Mouse (Mus musculus) C2C12 (cell line): ENCODE measurements at regions not wholly inside any gene's neighbourhood (a gene's known extent, or its start where the extent isn't known, plus 50 kb on each side); places are given as distances from the start of the nearest gene placed in this dataset.

Experiments
- H3K27me3 ChIP-seq: one replicate; pipeline ENCODE4 v1.6.1; 2011; ENCODE audit not compliant: control insufficient read depth, insufficient read depth, insufficient read length
- H3K36me3 ChIP-seq: one replicate; pipeline ENCODE4 v1.6.1; 2011; ENCODE audit not compliant: control insufficient read depth, insufficient read depth
- H3K4me3 ChIP-seq: one replicate; pipeline ENCODE4 v1.5.1; 2011; ENCODE audit warnings: mild to moderate bottlenecking, control low read depth; ENCODE audit not compliant: poor library complexity, insufficient read depth, severe bottlenecking
- H3K79me2 ChIP-seq: one replicate; pipeline ENCODE4 v1.6.1; 2011; ENCODE audit not compliant: control insufficient read depth, insufficient read depth
- H3K79me3 ChIP-seq: one replicate; pipeline ENCODE4 v1.6.1; 2011; ENCODE audit warnings: low read depth, control low read depth
- H3ac ChIP-seq: one replicate; pipeline ENCODE3; 2011; ENCODE audit warnings: low read depth; ENCODE audit not compliant: control insufficient read depth, insufficient read length
- CEBPB ChIP-seq: IDR thresholded peaks from one replicate; pipeline ENCODE4 v1.6.1; 2011; ENCODE audit warnings: low read depth, mild to moderate bottlenecking, control low read depth, moderate library complexity
- CTCF ChIP-seq: IDR thresholded peaks from one replicate; pipeline ENCODE4 v1.5.1; 2011; ENCODE audit not compliant: control insufficient read depth, insufficient read depth, insufficient read length
- FOSL1 ChIP-seq: IDR thresholded peaks from one replicate; pipeline ENCODE4 v1.8.0; 2011; ENCODE audit warnings: mild to moderate bottlenecking, low read length; ENCODE audit not compliant: poor library complexity, insufficient read depth, severe bottlenecking
- MAX ChIP-seq: IDR thresholded peaks from one replicate; pipeline ENCODE4 v1.6.1; 2011; ENCODE audit warnings: mild to moderate bottlenecking, control low read depth
- MYOD1 ChIP-seq: IDR thresholded peaks from one replicate; pipeline ENCODE4 v1.6.1; 2011; ENCODE audit warnings: low read depth; ENCODE audit not compliant: control insufficient read depth, insufficient read length
- MYOG ChIP-seq: IDR thresholded peaks from one replicate; pipeline ENCODE4 v1.6.1; 2011; ENCODE audit not compliant: control insufficient read depth, insufficient read length; ENCODE audit errors: extremely low read depth
- USF1 ChIP-seq: IDR thresholded peaks from one replicate; pipeline ENCODE4 v1.6.1; 2011; ENCODE audit warnings: low read depth, mild to moderate bottlenecking, control low read depth, moderate library complexity

- no peaks in the 10 kb centered on the region for H3K36me3 ChIP-seq
Measured at GRCm38 (mm10) chr13:119342761-119343160, 85.6 kb upstream of the Paip1 start.

DNA sequence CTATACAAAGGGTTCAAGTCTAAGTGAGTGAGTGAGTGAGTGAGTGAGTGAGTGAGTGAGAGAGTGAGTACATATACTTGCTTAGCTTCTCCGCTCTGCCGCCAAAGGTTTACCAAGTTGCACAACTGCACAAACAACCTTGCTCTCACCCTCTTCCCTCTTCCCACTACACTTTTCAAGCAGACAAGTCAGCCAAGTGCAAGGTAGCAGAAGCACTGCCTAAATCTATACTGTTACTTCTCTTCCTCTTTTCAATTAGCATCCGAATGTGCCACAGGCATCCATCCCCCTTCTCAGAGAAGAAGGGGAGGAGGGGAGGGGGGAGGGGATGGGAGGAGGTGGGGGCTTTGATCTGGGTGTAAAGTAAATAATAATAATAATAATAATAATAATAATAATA, 80.4 kb upstream of the Paip1 start:
- Histone ChIP-seq H3ac (no peak overlapping the region), H3K27me3 (no peaks in the 10 kb centered on the region), H3K79me2 (no peaks in the 10 kb centered on the region), H3K36me3 (no peaks in the 10 kb centered on the region), H3K4me3 (no peak overlapping the region), H3K79me3 (no peaks in the 10 kb centered on the region)
- TF ChIP-seq CTCF, result no peak
- no peak for TF ChIP-seq MYOG
- no peak for TF ChIP-seq MYOD1
- TF ChIP-seq CEBPB, result no peak
- TF ChIP-seq FOSL1, result no peak
- TF ChIP-seq USF1, result no peak
- no peak for TF ChIP-seq MAX

More at GRCm38 (mm10) chr13:119342761-119343160, 85.6 kb upstream of the Paip1 start:
- no peak overlapping the region for H3ac ChIP-seq
- H3K79me2 ChIP-seq, result no peaks in the 10 kb centered on the region
- H3K27me3 ChIP-seq, result no peaks in the 10 kb centered on the region
- H3K4me3 ChIP-seq, result no peak overlapping the region
- no peaks in the 10 kb centered on the region for H3K79me3 ChIP-seq
- TF ChIP-seq MYOD1, result no peak
- no peak for TF ChIP-seq USF1
- no peak for TF ChIP-seq FOSL1
- TF ChIP-seq MYOG, result no peak
- TF ChIP-seq CEBPB, result no peak
- no peak for TF ChIP-seq CTCF
- no peak for TF ChIP-seq MAX

DNA sequence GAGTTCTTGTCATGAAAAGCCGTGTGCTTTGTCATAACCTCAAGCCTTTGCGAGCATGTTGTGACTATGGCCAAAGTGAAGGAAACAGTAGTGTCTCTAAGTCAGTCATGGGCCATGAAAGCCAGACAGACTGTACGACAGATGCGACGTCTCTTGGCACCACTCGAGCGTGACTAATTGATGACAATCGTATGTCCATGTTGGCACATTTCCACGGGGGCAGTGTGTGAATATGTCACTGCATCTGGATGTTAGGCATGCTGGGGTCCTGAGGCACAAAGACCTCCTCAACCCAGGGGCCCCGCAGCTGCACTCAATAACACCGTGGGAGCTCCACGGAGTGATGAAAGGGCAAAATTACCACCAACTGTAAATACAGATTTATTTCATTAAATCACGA, 77.1 kb upstream of the Paip1 start:
- no peaks in the 10 kb centered on the region for H3K79me2 ChIP-seq
- H3K79me3 ChIP-seq, result no peaks in the 10 kb centered on the region
- no peak overlapping the region for H3ac ChIP-seq
- peaks cover 25% of the 10 kb centered on the region for H3K36me3 ChIP-seq
- H3K27me3 ChIP-seq, result no peaks in the 10 kb centered on the region
- TF ChIP-seq CTCF, result no peak
- H3K4me3 ChIP-seq, result no peak overlapping the region

DNA sequence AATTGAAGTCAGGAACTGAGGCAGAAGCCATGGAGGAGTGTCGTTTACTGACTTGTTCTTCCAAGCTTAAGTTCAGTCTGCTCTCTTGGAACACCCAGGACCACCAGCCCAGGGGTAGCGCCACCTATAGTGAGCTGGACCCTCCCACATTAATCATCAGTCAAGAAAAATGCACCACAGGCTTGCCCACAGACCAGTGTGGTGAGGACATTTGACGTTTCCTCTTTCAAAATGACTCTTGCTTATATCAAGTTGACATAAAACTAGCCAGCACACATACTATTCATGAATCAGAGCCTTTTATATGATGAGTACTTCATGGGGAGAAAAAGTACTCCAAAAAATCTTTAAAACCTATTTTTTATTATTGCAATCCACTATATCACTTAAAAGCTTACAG, 69.7 kb upstream of the Paip1 start:
- no peaks in the 10 kb centered on the region for H3K27me3 ChIP-seq
- no peak overlapping the region for H3K4me3 ChIP-seq
- no peak for TF ChIP-seq MAX
- no peak for TF ChIP-seq MYOG
- no peak for TF ChIP-seq CTCF
- TF ChIP-seq CEBPB, result no peak
- no peak for TF ChIP-seq MYOD1
- TF ChIP-seq USF1, result no peak
- no peak for TF ChIP-seq FOSL1
- H3K79me2 ChIP-seq, result no peaks in the 10 kb centered on the region
- no peaks in the 10 kb centered on the region for H3K79me3 ChIP-seq
- H3K36me3 ChIP-seq, result peaks cover 30% of the 10 kb centered on the region
- no peak overlapping the region for H3ac ChIP-seq

DNA sequence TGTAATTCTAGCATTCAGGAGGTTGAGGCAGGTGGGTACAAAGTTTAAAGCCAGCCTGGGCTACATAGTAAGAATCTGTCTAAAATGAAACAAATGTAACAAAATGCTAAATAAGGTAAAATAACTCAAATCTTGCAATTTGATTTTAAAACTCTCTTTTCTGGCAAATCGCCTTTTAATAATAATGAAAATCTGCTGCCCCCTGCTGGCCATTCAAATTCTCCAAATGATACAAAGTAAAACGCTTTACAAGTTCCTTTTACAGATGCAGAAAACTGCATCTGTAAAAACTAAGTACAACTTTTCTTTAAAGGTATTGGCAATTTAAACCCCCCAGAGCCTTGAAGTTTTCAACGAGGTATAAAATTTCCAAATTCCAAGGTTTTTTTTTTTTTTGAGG, 65.0 kb upstream of the Paip1 start:
- no peak overlapping the region for H3K4me3 ChIP-seq
- H3K79me2 ChIP-seq, result no peaks in the 10 kb centered on the region
- TF ChIP-seq MAX (no peak), FOSL1 (no peak), MYOD1 (no peak), MYOG (no peak), USF1 (no peak), CEBPB (no peak), CTCF (no peak)
- peaks cover 8% of the 10 kb centered on the region for H3K36me3 ChIP-seq
- no peaks in the 10 kb centered on the region for H3K79me3 ChIP-seq
- no peak overlapping the region for H3ac ChIP-seq
- H3K27me3 ChIP-seq, result no peaks in the 10 kb centered on the region

GRCm38 (mm10) chr13:119364160-119364559, 64.2 kb upstream of the Paip1 start:
- Histone ChIP-seq H3K79me3 (no peaks in the 10 kb centered on the region), H3K79me2 (no peaks in the 10 kb centered on the region), H3K4me3 (no peak overlapping the region), H3K36me3 (peaks cover 8% of the 10 kb centered on the region), H3ac (no peak overlapping the region), H3K27me3 (no peaks in the 10 kb centered on the region)
- TF ChIP-seq FOSL1 (no peak), MYOG (no peak), MAX (no peak), USF1 (no peak), CEBPB (no peak), CTCF (no peak), MYOD1 (no peak)
